In the genomic region with DNA sequence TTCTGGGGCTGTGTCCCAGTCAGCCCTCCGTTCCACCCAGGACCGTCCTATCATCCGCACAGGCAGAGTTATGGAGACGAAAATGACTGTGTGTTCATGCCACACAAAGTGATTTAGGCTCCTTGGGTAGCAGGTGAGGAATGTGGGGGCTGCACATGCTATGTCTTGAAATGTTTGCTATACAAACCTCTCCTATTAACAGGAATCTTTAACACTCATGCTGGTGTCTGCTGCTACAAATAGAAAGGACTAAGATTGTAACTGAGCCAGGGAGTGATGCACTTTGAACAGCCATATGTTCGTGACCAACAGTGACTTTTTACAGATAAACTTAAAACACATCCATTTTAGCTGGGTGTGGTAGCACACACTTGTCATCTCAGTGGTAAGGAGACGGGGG, we compare ENCODE assay signal across 16 mouse cellular contexts.
"Had no signal": no experiment of that assay in that cellular context is flagged by ENCODE, and none has a peak within 500 bp of the region (broad histone marks: within the 10 kb centered on the region; RNA-seq: fewer than 3 reads in every experiment).

No protein-coding gene starts in this region.

- ATAC-seq: hindbrain, embryonic 16.5 days; inflammation-experienced regulatory T-cells, adult 6 months; intestine, embryonic 15.5 days; intestine, postnatal 0 days had no signal

- DNase-seq: gastrocnemius, postnatal 14 days; heart, adult 18-20 months; heart, postnatal 10 days; heart, postnatal 4 days; kidney, adult 18-20 months; kidney, adult 8-10 months; kidney, postnatal 10 days; kidney, postnatal 25 days; kidney, postnatal 4 days; layer of hippocampus, adult 9-11 months; liver; liver, embryonic 13.5 days had no signal
